Mouse (Mus musculus) hindbrain, embryonic 12.5 days (tissue): ENCODE measurements around the gene Map4k1. TPM values are rescaled to one million over a fixed set of nuclear protein-coding genes. Genes with fewer than 3 reads are reported as not detected.

ENCODE experiments used
- ATAC-seq: fragments of 200-750 bp; cut with Nextera tagmentation; 2 replicates; pipeline ENCODE4 v1.8.0; 2017; ENCODE audit warnings: moderate TSS enrichment; ENCODE audit not compliant: low FRiP score
- H3K27ac ChIP-seq: fragments of 300-500 bp; sonication (generic); 2 replicates; pipeline ENCODE4 v1.5.1; 2016; ENCODE audit warnings: mild to moderate bottlenecking
- H3K27me3 ChIP-seq: fragments of 300-500 bp; sonication (generic); 2 replicates; pipeline ENCODE4 v1.6.1; 2016; ENCODE audit warnings: mild to moderate bottlenecking
- H3K36me3 ChIP-seq: fragments of 300-500 bp; sonication (generic); 2 replicates; pipeline ENCODE4 v1.6.1; 2016; ENCODE audit warnings: mild to moderate bottlenecking
- H3K4me1 ChIP-seq: fragments of 300-500 bp; sonication (generic); 2 replicates; pipeline ENCODE4 v1.6.1; 2016
- H3K4me2 ChIP-seq: fragments of 300-500 bp; sonication (generic); replicated peaks from 2 replicates; pipeline ENCODE4 v1.6.1; 2016; ENCODE audit warnings: mild to moderate bottlenecking
- H3K4me3 ChIP-seq: fragments of 300-500 bp; sonication (generic); 2 replicates; pipeline ENCODE4 v1.5.1; 2016; ENCODE audit warnings: mild to moderate bottlenecking
- H3K9ac ChIP-seq: fragments of 300-500 bp; sonication (generic); 2 replicates; pipeline ENCODE4 v1.6.1; 2016; ENCODE audit warnings: mild to moderate bottlenecking, moderate library complexity
- H3K9me3 ChIP-seq: fragments of 300-500 bp; sonication (generic); replicated peaks from 2 replicates; pipeline ENCODE4 v1.6.1; 2016; ENCODE audit warnings: mild to moderate bottlenecking
- WGBS: fragments of 180-500 bp; shearing (Covaris S2); methylation state at CpG from one replicate; pipeline ENCODE4 v1.1.7; 2016; 5-methylcytosine and 5-hydroxymethylcytosine counted together
- polyA plus RNA-seq: library from polyadenylated mRNA; unstranded; fragments of >200 nt; fragmentation: Nextera tagmentation; extraction: Ambion mirVana; gene quantifications from 2 replicates; pipeline ENCODE4 v1.2.1, GENCODE M21; 2016

The Map4k1 gene
- polyA plus RNA-seq, 1 experiment from 2014 or later, result 4.9 TPM

- H3K4me2 ChIP-seq, result no peak overlapping the region
- no peaks in the 10 kb centered on the region for H3K27me3 ChIP-seq
- no peaks in the 10 kb centered on the region for H3K9me3 ChIP-seq
- H3K4me3 ChIP-seq, result no peak overlapping the region
- H3K4me1 ChIP-seq, result peaks cover 60% of the 10 kb centered on the region
- H3K36me3 ChIP-seq, result no peaks in the 10 kb centered on the region
- H3K27ac ChIP-seq, result no peak overlapping the region
- H3K9ac ChIP-seq, result no peak overlapping the region
- ATAC-seq, result no peak
- 83% methylated on average over 6 of the region's 6 CpGs for WGBS
Observed at GRCm38 (mm10) chr7:28957286-28957685, 24.6 kb upstream of the Map4k1 start.

DNA sequence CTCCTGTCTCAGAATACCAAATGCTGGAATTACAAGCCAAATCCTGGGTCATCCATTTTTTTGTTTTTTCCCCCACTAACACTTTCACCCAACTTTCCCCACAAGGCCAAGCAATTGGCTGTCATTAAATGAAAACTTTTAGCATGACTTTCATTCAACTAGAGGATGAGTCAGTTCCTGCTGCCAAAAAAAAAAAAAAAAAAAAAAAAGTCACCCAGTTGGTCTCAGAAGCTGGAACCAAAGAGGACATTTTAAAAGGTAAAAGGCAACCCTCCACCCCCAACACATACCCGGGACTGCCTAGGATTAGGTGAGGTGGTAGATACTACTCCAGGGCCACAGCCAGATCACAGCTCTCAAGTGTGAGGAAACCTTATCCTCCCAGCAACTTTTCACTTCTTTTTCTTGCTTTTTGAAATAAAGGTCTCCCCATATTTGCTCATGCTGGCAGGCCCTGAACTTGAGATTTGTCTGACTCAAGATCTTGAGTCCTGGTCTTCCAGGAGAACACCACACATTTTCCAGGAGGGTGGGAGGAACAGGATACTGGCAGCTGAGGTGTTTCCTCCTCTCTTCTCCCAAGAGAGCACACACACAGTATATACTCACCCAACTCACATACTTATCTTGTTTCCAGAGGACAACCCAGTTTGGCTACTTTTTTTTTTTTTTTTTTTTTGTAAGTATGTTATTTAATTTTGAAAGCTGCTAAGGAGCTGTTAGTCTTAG is 23.7 kb upstream of the Map4k1 start:
- Histone ChIP-seq H3K9ac (no peak overlapping the region), H3K4me1 (peaks cover 60% of the 10 kb centered on the region)

DNA sequence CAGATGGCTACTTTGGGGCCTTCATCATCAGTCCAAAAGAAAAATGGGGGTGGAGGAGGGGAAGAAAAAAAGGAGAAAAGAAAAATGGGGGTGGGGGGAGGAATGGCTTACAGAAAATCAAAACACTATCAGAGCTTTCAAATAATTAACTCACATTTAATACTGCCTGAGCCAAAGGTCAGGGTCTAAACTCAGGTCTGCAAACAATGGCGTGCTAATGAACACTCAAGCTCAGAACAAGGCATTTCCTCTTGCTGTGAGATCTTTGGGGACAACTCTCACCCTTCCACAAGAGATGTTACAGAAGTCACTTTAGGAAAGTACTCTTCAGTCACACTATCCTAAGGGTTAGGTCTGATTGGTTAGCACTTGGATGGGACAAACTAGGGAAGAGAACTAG is 23.1 kb upstream of the Map4k1 start:
- no peaks in the 10 kb centered on the region for H3K9me3 ChIP-seq
- WGBS, result 69% methylated on average over 1 of the region's 1 CpGs
- no peak overlapping the region for H3K27ac ChIP-seq
- no peak overlapping the region for H3K4me3 ChIP-seq
- no peaks in the 10 kb centered on the region for H3K27me3 ChIP-seq
- no peaks in the 10 kb centered on the region for H3K36me3 ChIP-seq
- H3K4me2 ChIP-seq, result 0 out of 2 replicates have a peak overlapping the region, but pooled peaks have one; percentile 89
- ATAC-seq, result no peak
- H3K9ac ChIP-seq, result 0 out of 2 replicates have a peak overlapping the region, but pooled peaks have one; percentile 98
- peaks cover 55% of the 10 kb centered on the region for H3K4me1 ChIP-seq

More for the DNA sequence above, 23.7 kb upstream of the Map4k1 start:
- no peak for ATAC-seq
- no peaks in the 10 kb centered on the region for H3K27me3 ChIP-seq
- no peaks in the 10 kb centered on the region for H3K36me3 ChIP-seq
- H3K9me3 ChIP-seq, result no peaks in the 10 kb centered on the region
- 89% methylated on average over 1 of the region's 1 CpGs for WGBS
- H3K4me3 ChIP-seq, result no peak overlapping the region
- no peak overlapping the region for H3K4me2 ChIP-seq
- H3K27ac ChIP-seq, result no peak overlapping the region

GRCm38 (mm10) chr7:28959505-28960045 is 22.3 kb upstream of the Map4k1 start:
- Histone ChIP-seq H3K9me3 (no peaks in the 10 kb centered on the region), H3K4me2 (peak overlapping the region; percentile 89), H3K9ac (peak overlapping the region; percentile 98), H3K27ac (no peak overlapping the region), H3K36me3 (no peaks in the 10 kb centered on the region), H3K4me3 (peak overlapping the region; percentile 96), H3K27me3 (no peaks in the 10 kb centered on the region), H3K4me1 (peaks cover 51% of the 10 kb centered on the region)
- WGBS, result 47% methylated on average over 6 of the region's 6 CpGs
- no peak for ATAC-seq

- no peak for ATAC-seq
- H3K4me1 ChIP-seq, result peaks cover 45% of the 10 kb centered on the region
- H3K9me3 ChIP-seq, result no peaks in the 10 kb centered on the region
- no peaks in the 10 kb centered on the region for H3K27me3 ChIP-seq
- peak overlapping the region; percentile 89 for H3K4me2 ChIP-seq
- H3K9ac ChIP-seq, result peak overlapping the region; percentile 98
- 28% methylated on average over 9 of the region's 9 CpGs for WGBS
- H3K4me3 ChIP-seq, result peak overlapping the region; percentile 96
- no peaks in the 10 kb centered on the region for H3K36me3 ChIP-seq
- H3K27ac ChIP-seq, result no peak overlapping the region
Observed at GRCm38 (mm10) chr7:28960354-28961046, 21.4 kb upstream of the Map4k1 start.

GRCm38 (mm10) chr7:28961584-28961926 is 20.3 kb upstream of the Map4k1 start:
- H3K36me3 ChIP-seq, result no peaks in the 10 kb centered on the region
- peak overlapping the region; percentile 89 for H3K4me2 ChIP-seq
- H3K27me3 ChIP-seq, result no peaks in the 10 kb centered on the region
- H3K9me3 ChIP-seq, result no peaks in the 10 kb centered on the region
- ATAC-seq, result no peak
- WGBS, result under 1% methylated on average over 7 of the region's 7 CpGs
- peak overlapping the region; percentile 98 for H3K9ac ChIP-seq
- peaks cover 42% of the 10 kb centered on the region for H3K4me1 ChIP-seq
- H3K27ac ChIP-seq, result peak overlapping the region; percentile 88
- H3K4me3 ChIP-seq, result peak overlapping the region; percentile 96

GRCm38 (mm10) chr7:28961927-28962670 is 19.8 kb upstream of the Map4k1 start, which contains the start of gene Actn4:
Gene Actn4, minus strand, starts transcription at chr7:28962340.
- no peaks in the 10 kb centered on the region for H3K9me3 ChIP-seq
- peak within 1 kb of the TSS; percentile 98 for H3K9ac ChIP-seq
- H3K36me3 ChIP-seq, result no peaks in the 10 kb centered on the region
- peaks cover 42% of the 10 kb centered on the region for H3K4me1 ChIP-seq
- no peaks in the 10 kb centered on the region for H3K27me3 ChIP-seq
- H3K4me3 ChIP-seq, result peak within 1 kb of the TSS; percentile 96
- peak within 1 kb of the TSS; percentile 88 for H3K27ac ChIP-seq
- peak within 1 kb of the TSS; percentile 89 for H3K4me2 ChIP-seq
- ATAC-seq, result peak; percentile 92
- under 1% methylated on average over 75 of the region's 76 CpGs for WGBS

GRCm38 (mm10) chr7:28963399-28963923 is 18.4 kb upstream of the Map4k1 start:
- Histone ChIP-seq H3K36me3 (no peaks in the 10 kb centered on the region), H3K9ac (no peak overlapping the region), H3K4me2 (no peak overlapping the region), H3K4me3 (no peak overlapping the region), H3K9me3 (no peaks in the 10 kb centered on the region), H3K4me1 (peaks cover 33% of the 10 kb centered on the region), H3K27ac (no peak overlapping the region), H3K27me3 (no peaks in the 10 kb centered on the region)
- ATAC-seq, result no peak
- WGBS, result 76% methylated on average over 3 of the region's 3 CpGs

DNA sequence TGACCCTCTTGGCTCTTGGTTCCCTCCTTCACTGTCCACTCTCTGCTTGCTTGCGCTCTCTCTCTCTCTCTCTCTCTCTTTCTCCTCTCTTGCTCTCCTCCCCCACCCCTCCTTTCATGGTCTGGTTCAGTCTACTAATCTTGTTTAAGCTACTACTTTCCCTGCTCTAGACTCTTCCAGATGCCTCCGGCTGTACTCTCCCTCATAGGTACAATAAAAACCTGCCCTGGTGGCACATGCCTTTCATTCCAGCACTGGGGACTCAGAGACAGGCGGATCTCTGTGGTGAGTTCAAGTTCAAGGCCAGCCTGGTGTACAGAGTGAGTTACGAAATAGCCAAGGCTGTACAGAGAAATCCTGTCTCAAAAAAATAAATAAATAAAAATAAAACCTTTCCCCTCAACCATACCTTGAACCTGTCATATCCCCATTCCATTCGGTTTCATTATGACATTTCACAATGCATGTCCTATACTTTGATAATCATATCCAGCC is 16.5 kb upstream of the Map4k1 start:
- Histone ChIP-seq H3K4me1 (peaks cover 14% of the 10 kb centered on the region), H3K4me3 (no peak overlapping the region), H3K36me3 (peaks cover under 1% of the 10 kb centered on the region; the same call in 1 of the 2 replicates), H3K27me3 (no peaks in the 10 kb centered on the region), H3K4me2 (no peak overlapping the region), H3K9me3 (no peaks in the 10 kb centered on the region), H3K27ac (no peak overlapping the region), H3K9ac (no peak overlapping the region)
- ATAC-seq, result no peak
- WGBS, result 87% methylated on average over 5 of the region's 5 CpGs

- H3K9ac ChIP-seq, result no peak overlapping the region
- no peak overlapping the region for H3K27ac ChIP-seq
- no peak for ATAC-seq
- 90% methylated on average over 4 of the region's 5 CpGs for WGBS
- peaks cover 8% of the 10 kb centered on the region for H3K36me3 ChIP-seq
- H3K27me3 ChIP-seq, result no peaks in the 10 kb centered on the region
- no peak overlapping the region for H3K4me2 ChIP-seq
- H3K4me3 ChIP-seq, result no peak overlapping the region
- no peaks in the 10 kb centered on the region for H3K9me3 ChIP-seq
- H3K4me1 ChIP-seq, result peaks cover 6% of the 10 kb centered on the region
Observed at GRCm38 (mm10) chr7:28966181-28966580, 15.7 kb upstream of the Map4k1 start.

GRCm38 (mm10) chr7:28966751-28967505 is 14.9 kb upstream of the Map4k1 start:
- WGBS, result 61% methylated on average over 4 of the region's 4 CpGs
- no peak overlapping the region for H3K4me2 ChIP-seq
- no peaks in the 10 kb centered on the region for H3K27me3 ChIP-seq
- H3K27ac ChIP-seq, result no peak overlapping the region
- H3K9ac ChIP-seq, result no peak overlapping the region
- 0 out of 2 replicates have a peak, but pooled peaks cover 3% of the 10 kb centered on the region for H3K4me1 ChIP-seq
- no peak for ATAC-seq
- H3K4me3 ChIP-seq, result no peak overlapping the region
- peaks cover 16% of the 10 kb centered on the region for H3K36me3 ChIP-seq
- H3K9me3 ChIP-seq, result no peaks in the 10 kb centered on the region
